In the genomic region with DNA sequence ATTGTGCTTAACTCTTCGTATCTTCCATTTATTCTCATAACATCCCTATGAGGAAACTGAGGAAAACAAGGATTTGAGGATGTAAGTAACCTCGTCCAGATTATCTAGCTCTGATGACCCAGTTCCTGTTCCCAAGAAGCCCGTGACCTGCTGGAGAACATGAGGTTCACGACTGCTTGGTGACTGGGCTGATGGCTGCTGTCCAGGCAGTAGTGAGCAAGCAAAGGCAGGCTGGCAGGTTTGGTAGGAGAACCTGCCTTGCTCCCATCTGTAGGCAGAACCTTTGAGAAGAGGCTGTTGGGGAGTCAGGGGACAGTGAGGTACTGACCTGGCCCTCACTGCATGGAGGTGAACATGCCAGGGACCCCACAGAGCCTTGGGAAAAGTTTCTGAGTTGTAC, we compare ENCODE assay signal across 27 mouse cellular contexts. TPM values are rescaled to one million over a fixed set of nuclear protein-coding genes. Genes with fewer than 3 reads are reported as not detected.
DNase-seq lines count a peak whose midpoint lies in the region; ATAC-seq and TF ChIP-seq lines count a peak whose summit lies in the region.
"Had no signal": no experiment of that assay in that cellular context is flagged by ENCODE, and none has a peak within 500 bp of the region (broad histone marks: within the 10 kb centered on the region; RNA-seq: fewer than 3 reads in every experiment).

No protein-coding gene starts in this region.

- no peak overlapping the region for H3K4me3 ChIP-seq in heart, embryonic 12.5 days
- H3K4me3 ChIP-seq in left cerebral cortex, adult 2 months, result no peak overlapping the region
- H3K4me3 ChIP-seq in stomach, postnatal 0 days (ENCODE audit: low read depth, low read length), result no peak overlapping the region
- H3K4me3 ChIP-seq: embryonic facial prominence, embryonic 10.5 days; embryonic facial prominence, embryonic 13.5 days; erythroblast, embryonic 14.5 days; forebrain, embryonic 12.5 days; forebrain, embryonic 15.5 days; heart, embryonic 13.5 days; hindbrain, embryonic 13.5 days; intestine, embryonic 15.5 days had no signal

- peaks cover 5% of the 10 kb centered on the region for H3K4me1 ChIP-seq in heart, embryonic 12.5 days (replicated peaks)
- H3K4me1 ChIP-seq in stomach, postnatal 0 days (replicated peaks; ENCODE audit: control insufficient read depth, insufficient read depth), result 0 out of 2 replicates have a peak, but pooled peaks cover 2% of the 10 kb centered on the region
- H3K4me1 ChIP-seq: heart, embryonic 13.5 days had no signal

- no peak overlapping the region for H3K9ac ChIP-seq in heart, embryonic 12.5 days
- no peak overlapping the region for H3K9ac ChIP-seq in stomach, postnatal 0 days (ENCODE audit: low read length)
- H3K9ac ChIP-seq: embryonic facial prominence, embryonic 13.5 days; forebrain, embryonic 12.5 days; forebrain, embryonic 15.5 days; heart, embryonic 13.5 days; hindbrain, embryonic 13.5 days; intestine, embryonic 15.5 days had no signal

- H3K36me3 ChIP-seq in heart, embryonic 12.5 days, result no peaks in the 10 kb centered on the region
- H3K36me3 ChIP-seq in stomach, postnatal 0 days (ENCODE audit: control insufficient read depth, insufficient read depth, low read length), result no peaks in the 10 kb centered on the region
- H3K36me3 ChIP-seq: embryonic facial prominence, embryonic 10.5 days; embryonic facial prominence, embryonic 13.5 days; forebrain, embryonic 12.5 days; forebrain, embryonic 15.5 days; heart, embryonic 13.5 days; hindbrain, embryonic 13.5 days; intestine, embryonic 15.5 days had no signal

- no peaks in the 10 kb centered on the region for H3K9me3 ChIP-seq in heart, embryonic 12.5 days (replicated peaks)
- no peaks in the 10 kb centered on the region for H3K9me3 ChIP-seq in stomach, postnatal 0 days (ENCODE audit: control insufficient read depth, low read length)
- H3K9me3 ChIP-seq: embryonic facial prominence, embryonic 10.5 days; embryonic facial prominence, embryonic 13.5 days; forebrain, embryonic 12.5 days; forebrain, embryonic 15.5 days; heart, embryonic 13.5 days; hindbrain, embryonic 13.5 days; intestine, embryonic 15.5 days had no signal

- intact Hi-C loops in left cerebral cortex, adult 2 months (cut with DNase I), result no loop called here

- 57% methylated on average over 4 of the region's 4 CpGs for WGBS in heart, embryonic 12.5 days
- 67% methylated on average over 4 of the region's 4 CpGs for WGBS in stomach, postnatal 0 days

- no peaks in the 10 kb centered on the region for H3K27me3 ChIP-seq in heart, embryonic 12.5 days (replicated peaks)
- no peaks in the 10 kb centered on the region for H3K27me3 ChIP-seq in stomach, postnatal 0 days (ENCODE audit: control insufficient read depth, insufficient read depth, low read length)
- H3K27me3 ChIP-seq: embryonic facial prominence, embryonic 13.5 days; forebrain, embryonic 12.5 days; forebrain, embryonic 15.5 days; heart, embryonic 13.5 days; hindbrain, embryonic 13.5 days; intestine, embryonic 15.5 days had no signal

- TF ChIP-seq CTCF in left cerebral cortex, adult 2 months (IDR thresholded peaks at IDR 0.05), result no peak
- no peak for TF ChIP-seq CTCF in stomach, postnatal 0 days (IDR thresholded peaks at IDR 0.05; ENCODE audit: low read depth)

- DNase-seq in cerebellum, adult 18-20 months, result peak; percentile 26 to 38
- peak; percentile 13 to 31 for DNase-seq in heart, adult 18-20 months
- no peak for DNase-seq in left cerebral cortex, adult 2 months (ENCODE audit: extremely low spot score in 1 of 2, low spot score in 2 of 2)
- DNase-seq in left cerebral cortex, adult 11 months (ENCODE audit: low spot score), result no peak
- DNase-seq in stomach, postnatal 0 days (ENCODE audit: low spot score), result no peak
- no peak for DNase-seq in urinary bladder, postnatal 25 days (ENCODE audit: low spot score)
- DNase-seq: adrenal gland, postnatal 10 days; adrenal gland, postnatal 36 days; cerebellum, adult 11-12 months; cerebellum, adult 9-11 months; embryo, embryonic 11 days; gastrocnemius, postnatal 10 days; heart, adult 11 months; heart, postnatal 14 days; heart, postnatal 4 days had no signal

- no peak overlapping the region for H3K27ac ChIP-seq in heart, embryonic 12.5 days (ENCODE audit: poor library complexity, severe bottlenecking)
- H3K27ac ChIP-seq in left cerebral cortex, adult 2 months, result peak overlapping the region; percentile 54
- H3K27ac ChIP-seq in stomach, postnatal 0 days (replicated peaks), result 0 out of 2 replicates have a peak overlapping the region, but pooled peaks have one; percentile 2
- H3K27ac ChIP-seq: embryonic facial prominence, embryonic 10.5 days; embryonic facial prominence, embryonic 13.5 days; forebrain, embryonic 12.5 days; heart, embryonic 13.5 days; intestine, embryonic 15.5 days had no signal

- no peak for ATAC-seq in cerebellum, adult (ENCODE audit: insufficient number of reproducible peaks, low FRiP score, low TSS enrichment)
- ATAC-seq in heart, embryonic 12.5 days (ENCODE audit: insufficient number of reproducible peaks, low FRiP score), result no peak
- ATAC-seq in stomach, postnatal 0 days (ENCODE audit: low FRiP score, low TSS enrichment), result no peak
- ATAC-seq: activated CD4-positive, CD25-positive, alpha-beta regulatory T cell, adult 4 months; forebrain, embryonic 15.5 days; hindbrain, embryonic 16.5 days; intestine, embryonic 15.5 days had no signal

- TF ChIP-seq EP300 in stomach, postnatal 0 days (optimal IDR thresholded peaks at IDR 0.05), result no peak

- H3K4me2 ChIP-seq in heart, embryonic 12.5 days, result no peak overlapping the region
- no peak overlapping the region for H3K4me2 ChIP-seq in stomach, postnatal 0 days (replicated peaks; ENCODE audit: low read depth)
- H3K4me2 ChIP-seq: embryonic facial prominence, embryonic 13.5 days; forebrain, embryonic 12.5 days; forebrain, embryonic 15.5 days; heart, embryonic 13.5 days; hindbrain, embryonic 13.5 days; intestine, embryonic 15.5 days had no signal

RNA-seq across cellular contexts. Expression of gene Calm1, which starts 26.0 kb away (rescaled TPM):
- total RNA-seq in heart, adult 18-20 months (2021), result 100 to 1,000 TPM; 228 to 241 TPM
- 849 and 887 TPM in 2 replicates for polyA plus RNA-seq in heart, embryonic 12.5 days (2016; fragmentation: Nextera tagmentation; extraction: Ambion mirVana)
- 1,000 to 10,000 TPM; 2,238 to 2,247 TPM for total RNA-seq in left cerebral cortex, adult 2 months (2021)
- 1,956 and 2,116 TPM in 2 replicates for polyA plus RNA-seq in stomach, postnatal 0 days (2015; fragmentation: Nextera tagmentation; extraction: Ambion mirVana)

Comparison
In these comparisons a context has a peak if more than half of its experiments do, and no peak if none do; other contexts are left out.
1. DNase-seq: peak in cerebellum, adult 18-20 months (2 of 2) and heart, adult 18-20 months (2 of 2); none in left cerebral cortex, adult 2 months (0 of 2), left cerebral cortex, adult 11 months (single experiment), stomach, postnatal 0 days (single experiment) and urinary bladder, postnatal 25 days (single experiment).
2. RNA of gene Calm1, which starts 26.0 kb away (total RNA-seq): 2,238 to 2,247 TPM in left cerebral cortex, adult 2 months; 228 to 241 TPM in heart, adult 18-20 months; every median in the first group is over 4 times any median in the second.